Mouse (Mus musculus): ENCODE measurements around the gene Dupd1. TPM values are rescaled to one million over a fixed set of nuclear protein-coding genes. Genes with fewer than 3 reads are reported as not detected.
A peak's percentile ranks its signal among the peaks of the same experiment; 100 is the strongest.

The Dupd1 gene
- not detected in 2 replicates for polyA plus RNA-seq (2011; ENCODE audit: insufficient read length, low read depth, missing spikeins)

- Histone ChIP-seq H3K27ac (ENCODE audit: insufficient read depth, low read length) (no peak within 1 kb of the TSS), H3K4me3 (ENCODE audit: insufficient read depth, low read length) (no peak within 1 kb of the TSS), H3K4me1 (ENCODE audit: control insufficient read depth, insufficient read depth, low read length) (no peaks in the 10 kb centered on the region)
- TF ChIP-seq CTCF (IDR thresholded peaks at IDR 0.05; ENCODE audit: borderline replicate concordance, insufficient read depth, low read length) (no peak), POLR2A (IDR thresholded peaks at IDR 0.05; ENCODE audit: low read depth, low read length) (no peak)
Measured at GRCm38 (mm10) chr14:21714486-21714885, at the start of gene Dupd1. Dupd1 (minus strand) TSS chr14:21714576.

DNA sequence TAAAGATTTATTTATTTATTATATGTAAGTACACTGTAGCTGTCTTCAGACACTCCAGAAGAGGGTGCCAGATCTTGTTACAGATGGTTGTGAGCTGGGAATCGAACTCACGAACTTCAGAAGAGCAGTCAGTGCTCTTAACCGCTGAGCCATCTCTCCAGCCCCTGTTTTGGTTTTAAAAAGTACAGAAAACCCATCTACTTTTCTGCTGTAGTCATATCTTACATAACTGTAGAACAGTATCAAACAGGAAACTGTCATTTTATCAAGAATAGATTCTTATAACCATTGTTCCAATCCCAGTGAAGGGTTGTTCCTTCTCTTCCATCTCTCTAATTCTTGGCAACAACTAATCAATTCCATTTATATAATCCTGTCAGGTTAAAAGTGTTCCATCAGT is 49.4 kb upstream of the Dupd1 start:
- Histone ChIP-seq H3K27ac (ENCODE audit: insufficient read depth, low read length) (no peak overlapping the region), H3K4me1 (ENCODE audit: control insufficient read depth, insufficient read depth, low read length) (peaks cover 5% of the 10 kb centered on the region), H3K4me3 (ENCODE audit: insufficient read depth, low read length) (no peak overlapping the region)
- no peak for TF ChIP-seq POLR2A (IDR thresholded peaks at IDR 0.05; ENCODE audit: low read depth, low read length)
- TF ChIP-seq CTCF (IDR thresholded peaks at IDR 0.05; ENCODE audit: borderline replicate concordance, insufficient read depth, low read length) = no peak

DNA sequence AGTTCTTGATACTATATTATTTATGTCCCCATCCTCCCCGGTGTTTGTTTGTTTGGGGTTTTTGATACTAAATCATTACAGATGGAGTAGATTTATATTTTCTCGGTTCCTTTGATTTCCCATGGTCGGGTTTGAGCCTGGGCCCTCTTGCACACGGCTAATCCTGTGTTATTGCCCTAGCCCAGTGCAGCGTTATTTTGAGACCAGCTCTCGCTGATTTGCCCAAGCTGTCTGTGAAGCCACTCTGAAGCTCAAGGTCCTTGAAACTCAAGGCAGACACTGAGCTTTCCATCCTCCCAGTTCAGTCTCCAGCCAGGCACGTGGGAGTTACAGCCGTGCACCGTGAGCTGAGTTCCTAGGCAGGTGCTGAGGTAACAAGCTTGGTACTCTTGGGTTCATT is 47.2 kb upstream of the Dupd1 start:
- no peak for TF ChIP-seq CTCF (IDR thresholded peaks at IDR 0.05; ENCODE audit: borderline replicate concordance, insufficient read depth, low read length)
- TF ChIP-seq POLR2A (IDR thresholded peaks at IDR 0.05; ENCODE audit: low read depth, low read length) = no peak
- Histone ChIP-seq H3K4me3 (ENCODE audit: insufficient read depth, low read length) (no peak overlapping the region), H3K4me1 (ENCODE audit: control insufficient read depth, insufficient read depth, low read length) (peaks cover 4% of the 10 kb centered on the region), H3K27ac (ENCODE audit: insufficient read depth, low read length) (no peak overlapping the region)

DNA sequence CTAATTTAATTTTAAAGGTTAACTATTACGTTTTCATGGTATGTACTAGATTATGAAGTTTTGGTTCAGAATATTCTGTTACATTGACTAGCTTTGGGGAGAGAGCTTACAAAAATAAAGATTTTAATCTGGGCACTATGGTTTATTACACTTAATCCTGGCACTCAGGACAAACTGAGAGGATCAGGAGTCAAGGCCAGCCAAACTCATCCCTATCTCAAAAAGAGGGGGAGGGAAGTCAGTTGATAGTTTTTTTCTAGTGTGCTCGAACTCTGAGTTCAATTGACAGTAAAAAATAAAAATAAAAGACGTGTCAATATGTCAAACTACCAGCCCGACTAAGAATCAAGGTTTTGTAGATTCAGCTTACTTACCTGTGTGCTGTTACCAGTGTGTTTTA is 39.0 kb upstream of the Dupd1 start:
- Histone ChIP-seq H3K4me3 (ENCODE audit: insufficient read depth, low read length) (no peak overlapping the region), H3K27ac (ENCODE audit: insufficient read depth, low read length) (no peak overlapping the region), H3K4me1 (ENCODE audit: control insufficient read depth, insufficient read depth, low read length) (no peaks in the 10 kb centered on the region)
- TF ChIP-seq POLR2A (IDR thresholded peaks at IDR 0.05; ENCODE audit: low read depth, low read length) = no peak
- TF ChIP-seq CTCF (IDR thresholded peaks at IDR 0.05; ENCODE audit: borderline replicate concordance, insufficient read depth, low read length) = no peak

DNA sequence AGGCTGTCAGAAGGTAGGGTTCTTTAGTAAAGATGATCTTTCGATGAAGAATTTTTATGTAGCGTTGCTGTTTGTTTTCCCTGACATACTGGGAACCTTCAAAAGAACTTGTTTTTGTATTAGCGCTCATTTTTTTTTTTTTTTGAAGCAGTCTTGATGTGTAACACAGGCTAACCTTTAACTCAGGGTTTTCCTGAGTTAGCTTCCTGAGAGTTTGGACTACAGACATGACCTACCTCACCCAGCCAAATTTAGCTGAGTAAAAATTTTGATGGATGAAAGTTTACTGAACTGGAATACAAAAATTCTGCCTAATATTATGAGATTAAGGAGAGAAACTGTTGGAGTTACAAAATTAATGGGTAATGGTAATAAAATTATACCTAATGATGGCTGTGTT is 38.0 kb upstream of the Dupd1 start:
- no peaks in the 10 kb centered on the region for H3K4me1 ChIP-seq (ENCODE audit: control insufficient read depth, insufficient read depth, low read length)
- H3K27ac ChIP-seq (ENCODE audit: insufficient read depth, low read length) = no peak overlapping the region
- no peak overlapping the region for H3K4me3 ChIP-seq (ENCODE audit: insufficient read depth, low read length)
- no peak for TF ChIP-seq CTCF (IDR thresholded peaks at IDR 0.05; ENCODE audit: borderline replicate concordance, insufficient read depth, low read length)
- TF ChIP-seq POLR2A (IDR thresholded peaks at IDR 0.05; ENCODE audit: low read depth, low read length) = no peak

DNA sequence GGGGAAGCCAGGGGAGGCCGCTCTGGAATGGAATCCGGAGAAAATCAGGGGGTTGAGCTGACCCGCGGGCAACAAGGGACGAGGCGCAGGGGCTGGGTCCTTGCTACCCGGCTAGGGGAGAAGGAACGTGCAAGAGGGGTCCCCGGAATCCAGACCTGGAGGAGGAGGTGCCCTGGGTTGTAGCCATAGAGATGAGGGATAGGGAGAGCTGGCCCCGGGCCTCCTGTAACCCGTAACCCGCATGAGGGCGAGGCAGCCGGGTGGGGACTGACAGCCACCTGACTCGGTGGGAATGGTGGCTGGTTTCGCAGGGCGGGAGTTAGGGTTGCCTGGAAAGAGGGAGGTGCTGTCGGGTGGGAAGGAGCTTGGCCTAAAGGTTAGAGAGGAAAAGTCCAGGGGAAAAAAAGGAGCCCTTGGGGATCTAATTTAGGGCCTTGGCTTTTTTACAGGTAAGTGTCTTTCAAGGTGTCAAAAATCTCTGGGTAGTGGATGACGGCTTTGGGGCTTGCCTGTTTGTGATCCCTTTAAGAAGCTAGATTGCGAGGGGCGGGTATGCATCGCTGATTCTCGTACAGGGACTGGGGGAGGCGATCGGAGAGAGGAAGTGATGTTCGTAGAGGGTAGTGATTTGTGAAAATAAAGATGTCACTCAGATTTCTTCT is 36.6 kb upstream of the Dupd1 start, which contains the start of gene Dusp13:
Gene Dusp13, minus strand, starts transcription at position 301 of the 662 bp plus-strand sequence.
- no peaks in the 10 kb centered on the region for H3K4me1 ChIP-seq (ENCODE audit: control insufficient read depth, insufficient read depth, low read length)
- TF ChIP-seq CTCF (IDR thresholded peaks at IDR 0.05; ENCODE audit: borderline replicate concordance, insufficient read depth, low read length) = no peak
- TF ChIP-seq POLR2A (IDR thresholded peaks at IDR 0.05; ENCODE audit: low read depth, low read length) = no peak
- peak within 1 kb of the TSS; percentile 34 for H3K27ac ChIP-seq (ENCODE audit: insufficient read depth, low read length)
- H3K4me3 ChIP-seq (ENCODE audit: insufficient read depth, low read length) = peak within 1 kb of the TSS; percentile 77

DNA sequence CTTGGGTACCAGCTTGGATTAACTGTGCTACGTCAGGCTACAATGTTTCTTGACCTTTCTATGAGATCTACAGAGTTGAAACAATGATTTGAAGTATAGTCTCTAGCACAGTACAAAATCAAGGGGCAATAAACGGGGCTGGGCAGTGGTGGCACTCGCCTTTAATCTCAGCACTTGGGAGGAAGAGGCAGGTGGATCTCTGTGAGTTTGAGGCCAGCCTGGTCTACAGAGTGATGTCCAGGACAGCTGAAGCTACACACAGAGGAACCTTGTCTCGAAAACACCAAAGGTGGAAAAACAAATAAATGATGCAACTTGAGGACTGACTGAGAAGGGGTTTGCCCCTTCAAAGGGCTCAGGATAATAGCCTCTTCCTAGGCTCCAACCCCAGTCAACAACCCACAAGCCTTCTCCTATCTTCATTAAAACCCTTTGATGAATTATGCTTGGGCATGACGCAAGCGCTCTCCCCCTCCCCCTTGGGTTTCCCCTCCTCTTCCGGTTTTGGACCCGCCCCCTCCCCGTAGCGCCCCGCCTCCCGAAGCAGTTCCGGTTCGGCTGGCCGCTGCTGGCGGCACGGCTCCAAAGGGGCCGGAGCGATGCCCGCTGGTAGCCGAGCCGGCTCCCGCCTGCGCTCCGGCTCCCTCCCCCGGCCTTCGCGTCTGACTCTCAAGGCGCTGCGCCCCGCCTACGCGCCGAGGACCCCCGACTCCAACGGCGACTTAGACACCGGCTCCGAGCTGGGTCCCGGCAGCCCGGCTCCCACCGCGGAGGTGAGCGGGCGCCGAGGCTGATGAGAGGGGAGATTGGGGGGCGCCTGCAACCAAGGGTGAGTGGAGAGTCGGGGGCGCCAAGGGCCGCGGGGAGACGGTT is 35.9 kb upstream of the Dupd1 start, which contains the start of gene Samd8:
Gene Samd8, plus strand, starts transcription at position 524 of the 873 bp plus-strand sequence.
- Histone ChIP-seq H3K4me3 (ENCODE audit: insufficient read depth, low read length) (peak within 1 kb of the TSS; percentile 77), H3K4me1 (ENCODE audit: control insufficient read depth, insufficient read depth, low read length) (no peaks in the 10 kb centered on the region), H3K27ac (ENCODE audit: insufficient read depth, low read length) (peak within 1 kb of the TSS; percentile 34)
- TF ChIP-seq POLR2A (IDR thresholded peaks at IDR 0.05; ENCODE audit: low read depth, low read length) (peak; percentile 73), CTCF (IDR thresholded peaks at IDR 0.05; ENCODE audit: borderline replicate concordance, insufficient read depth, low read length) (no peak)

GRCm38 (mm10) chr14:21748142-21748870 is 33.9 kb upstream of the Dupd1 start:
- no peaks in the 10 kb centered on the region for H3K4me1 ChIP-seq (ENCODE audit: control insufficient read depth, insufficient read depth, low read length)
- TF ChIP-seq CTCF (IDR thresholded peaks at IDR 0.05; ENCODE audit: borderline replicate concordance, insufficient read depth, low read length) (no peak), POLR2A (IDR thresholded peaks at IDR 0.05; ENCODE audit: low read depth, low read length) (no peak)
- no peak overlapping the region for H3K4me3 ChIP-seq (ENCODE audit: insufficient read depth, low read length)
- no peak overlapping the region for H3K27ac ChIP-seq (ENCODE audit: insufficient read depth, low read length)

DNA sequence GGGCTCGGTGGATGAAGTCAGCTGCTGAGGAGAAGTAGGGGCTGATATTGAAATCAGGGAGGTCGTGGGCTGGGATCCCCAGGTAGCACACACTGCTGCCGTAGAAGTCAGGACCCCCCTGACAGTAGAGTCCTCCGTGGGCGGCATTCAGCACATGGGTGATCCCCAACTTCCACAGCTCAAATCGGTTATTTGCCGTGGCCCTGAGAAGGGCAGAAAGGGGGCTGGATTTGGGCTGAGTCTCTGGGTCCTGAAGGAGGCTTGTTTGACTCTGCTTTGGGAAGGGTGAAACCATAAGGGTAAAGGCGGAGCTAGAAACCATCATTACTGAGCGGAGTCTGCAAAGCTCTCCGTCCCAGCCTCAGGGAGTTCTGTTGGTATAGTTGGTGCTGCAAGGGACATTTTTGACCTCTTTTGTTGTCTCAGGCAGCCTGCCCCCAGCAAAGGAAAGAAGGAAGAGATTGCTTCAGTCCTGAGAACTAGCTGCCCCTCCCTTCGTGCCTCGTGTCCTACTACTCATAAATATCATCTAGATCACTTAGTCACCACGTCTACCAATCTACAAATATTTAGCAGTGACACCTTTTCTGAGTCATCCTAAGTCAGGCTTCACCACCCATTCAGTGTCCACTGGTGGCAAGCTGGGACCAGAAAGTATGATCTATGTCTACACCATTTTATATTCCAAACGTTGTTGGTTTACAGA is 33.2 kb upstream of the Dupd1 start:
- no peak overlapping the region for H3K4me3 ChIP-seq (ENCODE audit: insufficient read depth, low read length)
- no peaks in the 10 kb centered on the region for H3K4me1 ChIP-seq (ENCODE audit: control insufficient read depth, insufficient read depth, low read length)
- TF ChIP-seq CTCF (IDR thresholded peaks at IDR 0.05; ENCODE audit: borderline replicate concordance, insufficient read depth, low read length) = no peak
- no peak for TF ChIP-seq POLR2A (IDR thresholded peaks at IDR 0.05; ENCODE audit: low read depth, low read length)
- H3K27ac ChIP-seq (ENCODE audit: insufficient read depth, low read length) = no peak overlapping the region

All from embryonic fibroblast, embryonic 13.5 days (primary cell).